Mouse (Mus musculus) hindbrain, embryonic 16.5 days (tissue): Measurements from ENCODE around the gene Elf1. TPM values are rescaled to one million over a fixed set of nuclear protein-coding genes. Genes with fewer than 3 reads are reported as not detected.

Experiments
- ATAC-seq: fragments of 200-750 bp; cut with Nextera tagmentation; 2 replicates; pipeline ENCODE4 v1.8.0; 2017; ENCODE audit warnings: moderate TSS enrichment, moderate library complexity
- H3K27ac ChIP-seq: fragments of 300-500 bp; sonication (generic); 2 replicates; pipeline ENCODE4 v1.5.1; 2014; ENCODE audit warnings: low read depth, mild to moderate bottlenecking, control low read depth, low read length, moderate library complexity
- H3K27me3 ChIP-seq: fragments of 300-500 bp; sonication (generic); replicated peaks from 2 replicates; pipeline ENCODE4 v1.6.1; 2014; ENCODE audit warnings: low read length; ENCODE audit not compliant: control insufficient read depth, insufficient read depth
- H3K36me3 ChIP-seq: fragments of 300-500 bp; sonication (generic); 2 replicates; pipeline ENCODE4 v1.6.1; 2014; ENCODE audit warnings: mild to moderate bottlenecking, low read length, moderate library complexity, mixed read lengths; ENCODE audit not compliant: control insufficient read depth, insufficient read depth
- H3K4me1 ChIP-seq: fragments of 300-500 bp; sonication (generic); 2 replicates; pipeline ENCODE4 v1.6.1; 2014; ENCODE audit warnings: low read depth, low read length; ENCODE audit not compliant: control insufficient read depth, insufficient read depth
- H3K4me2 ChIP-seq: fragments of 300-500 bp; sonication (generic); 2 replicates; pipeline ENCODE4 v1.6.1; 2014; ENCODE audit warnings: mild to moderate bottlenecking, low read length, control low read depth, moderate library complexity
- H3K4me3 ChIP-seq: fragments of 300-500 bp; sonication (generic); 2 replicates; pipeline ENCODE4 v1.5.1; 2014; ENCODE audit warnings: mild to moderate bottlenecking, low read length, control low read depth, moderate library complexity
- H3K9ac ChIP-seq: fragments of 300-500 bp; sonication (generic); 2 replicates; pipeline ENCODE4 v1.6.1; 2014; ENCODE audit warnings: low read depth, mild to moderate bottlenecking, control low read depth, low read length, moderate library complexity
- H3K9me3 ChIP-seq: fragments of 300-500 bp; sonication (generic); 2 replicates; pipeline ENCODE4 v1.6.1; 2014; ENCODE audit warnings: mild to moderate bottlenecking, low read length, moderate library complexity; ENCODE audit not compliant: control insufficient read depth
- WGBS: fragments of 180-500 bp; shearing (Covaris S2); extraction: QIAGEN DNeasy Blood & Tissue Kit; methylation state at CpG from one replicate; pipeline ENCODE4 v1.1.7; 2014; 5-methylcytosine and 5-hydroxymethylcytosine counted together
- polyA plus RNA-seq: library from polyadenylated mRNA; unstranded; fragments of >200 nt; fragmentation: Nextera tagmentation; extraction: Ambion mirVana; gene quantifications from 2 replicates; pipeline ENCODE4 v1.2.1, GENCODE M21; 2015

Elf1 gene
- polyA plus RNA-seq, 1 experiment from 2014 or later, result 1.7 TPM

DNA sequence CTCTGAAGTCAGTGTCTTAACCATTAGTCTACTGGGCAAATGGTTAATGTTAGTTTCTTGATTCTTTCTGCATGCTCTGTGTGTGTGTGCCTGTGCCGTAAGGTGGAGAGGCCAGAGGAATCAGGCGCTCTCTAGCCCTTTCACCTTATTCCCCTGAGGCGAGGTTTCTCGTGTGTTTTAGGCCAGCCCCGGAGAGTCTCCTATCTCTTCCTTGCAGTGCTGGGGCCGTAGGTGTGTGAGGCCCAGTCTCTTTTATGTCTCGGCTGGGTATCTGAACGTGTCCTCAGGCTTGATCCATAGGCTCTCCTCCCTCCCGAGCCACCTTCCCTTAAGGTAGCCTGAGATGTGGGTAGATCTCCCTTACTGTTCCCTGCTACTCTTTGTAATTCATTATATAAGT is 25.2 kb downstream of the Elf1 start:
- no peak overlapping the region for H3K9ac ChIP-seq

DNA sequence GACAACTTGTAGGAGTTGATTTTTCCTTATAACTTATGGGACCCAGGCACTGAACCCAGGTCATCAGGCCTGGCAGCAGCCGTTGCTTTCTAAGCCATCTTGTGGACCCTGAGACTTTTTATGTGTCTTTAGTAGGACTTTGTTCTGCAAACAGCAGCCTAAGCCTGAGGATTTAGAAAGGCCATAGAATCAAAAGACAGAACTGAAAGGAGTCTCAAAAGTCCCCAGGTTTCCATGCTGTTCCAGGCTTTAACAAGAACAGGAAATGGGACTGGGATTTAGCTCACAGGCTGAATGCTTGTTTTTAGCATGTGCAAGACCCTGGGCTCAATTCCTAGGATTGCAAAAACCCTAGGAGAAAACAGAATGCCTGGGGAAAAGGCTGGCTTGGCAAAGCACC is 26.9 kb downstream of the Elf1 start:
- Histone ChIP-seq H3K4me2 (no peak overlapping the region), H3K4me3 (no peak overlapping the region), H3K27ac (no peak overlapping the region), H3K9me3 (no peaks in the 10 kb centered on the region), H3K9ac (no peak overlapping the region), H3K4me1 (0 out of 2 replicates have a peak, but pooled peaks cover 3% of the 10 kb centered on the region), H3K27me3 (no peaks in the 10 kb centered on the region), H3K36me3 (no peaks in the 10 kb centered on the region)
- 83% methylated on average over 1 of the region's 1 CpGs for WGBS
- ATAC-seq, result no peak

More for the DNA sequence above, 25.2 kb downstream of the Elf1 start:
- Histone ChIP-seq H3K4me3 (no peak overlapping the region), H3K36me3 (no peaks in the 10 kb centered on the region), H3K9me3 (no peaks in the 10 kb centered on the region), H3K4me2 (no peak overlapping the region), H3K27ac (no peak overlapping the region), H3K27me3 (no peaks in the 10 kb centered on the region), H3K4me1 (0 out of 2 replicates have a peak, but pooled peaks cover 3% of the 10 kb centered on the region)
- no peak for ATAC-seq
- WGBS, result 85% methylated on average over 9 of the region's 9 CpGs

DNA sequence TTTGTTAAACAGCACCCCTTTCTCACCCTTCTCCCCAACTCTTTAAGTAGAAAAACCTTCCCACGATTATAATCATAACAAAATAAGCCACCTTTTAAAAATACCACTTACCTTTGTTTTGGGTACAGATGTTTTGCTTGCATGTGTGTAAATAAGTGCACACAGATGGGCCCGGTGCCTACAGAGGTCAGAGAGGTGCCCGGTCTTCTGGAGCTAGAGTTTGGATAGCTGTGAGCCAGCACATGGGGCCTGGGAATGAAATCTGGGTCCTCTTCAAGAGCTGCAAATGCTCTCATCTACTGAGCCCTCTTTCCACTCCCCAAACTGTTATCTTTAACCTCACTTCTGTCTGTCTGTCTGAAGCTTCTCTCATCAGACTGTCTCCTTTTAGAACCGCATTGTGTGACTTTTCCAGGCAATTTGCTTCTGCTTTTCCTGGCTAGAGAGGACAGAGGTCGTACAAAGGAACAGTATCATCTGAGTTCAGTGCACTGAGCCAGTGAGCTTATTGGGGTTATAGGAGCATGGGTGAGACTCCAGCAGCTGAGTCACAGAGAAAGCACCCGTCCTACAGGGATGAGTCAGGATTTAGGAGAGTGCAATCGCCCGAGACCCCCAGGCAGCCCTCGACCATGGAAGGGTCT is 27.8 kb downstream of the Elf1 start:
- Histone ChIP-seq H3K27ac (no peak overlapping the region), H3K4me1 (0 out of 2 replicates have a peak, but pooled peaks cover 3% of the 10 kb centered on the region), H3K4me2 (no peak overlapping the region), H3K9ac (no peak overlapping the region), H3K4me3 (no peak overlapping the region), H3K36me3 (no peaks in the 10 kb centered on the region), H3K9me3 (no peaks in the 10 kb centered on the region), H3K27me3 (no peaks in the 10 kb centered on the region)
- 80% methylated on average over 9 of the region's 9 CpGs for WGBS
- no peak for ATAC-seq

- no peak overlapping the region for H3K27ac ChIP-seq
- H3K9ac ChIP-seq, result no peak overlapping the region
- H3K4me3 ChIP-seq, result no peak overlapping the region
- ATAC-seq, result no peak
- H3K36me3 ChIP-seq, result no peaks in the 10 kb centered on the region
- H3K4me2 ChIP-seq, result no peak overlapping the region
- H3K27me3 ChIP-seq, result no peaks in the 10 kb centered on the region
- 91% methylated on average over 1 of the region's 1 CpGs for WGBS
- no peaks in the 10 kb centered on the region for H3K9me3 ChIP-seq
- no peaks in the 10 kb centered on the region for H3K4me1 ChIP-seq
These were observed 30.5 kb downstream of the Elf1 start for GRCm38 (mm10) chr14:79511521-79511920.

GRCm38 (mm10) chr14:79513951-79514350 is 33.0 kb downstream of the Elf1 start:
- H3K27ac ChIP-seq, result no peak overlapping the region
- H3K9me3 ChIP-seq, result no peaks in the 10 kb centered on the region
- ATAC-seq, result no peak
- no peak overlapping the region for H3K4me3 ChIP-seq
- H3K9ac ChIP-seq, result no peak overlapping the region
- no peaks in the 10 kb centered on the region for H3K4me1 ChIP-seq
- WGBS, result 75% methylated on average over 2 of the region's 2 CpGs
- no peaks in the 10 kb centered on the region for H3K36me3 ChIP-seq
- no peaks in the 10 kb centered on the region for H3K27me3 ChIP-seq
- H3K4me2 ChIP-seq, result no peak overlapping the region

DNA sequence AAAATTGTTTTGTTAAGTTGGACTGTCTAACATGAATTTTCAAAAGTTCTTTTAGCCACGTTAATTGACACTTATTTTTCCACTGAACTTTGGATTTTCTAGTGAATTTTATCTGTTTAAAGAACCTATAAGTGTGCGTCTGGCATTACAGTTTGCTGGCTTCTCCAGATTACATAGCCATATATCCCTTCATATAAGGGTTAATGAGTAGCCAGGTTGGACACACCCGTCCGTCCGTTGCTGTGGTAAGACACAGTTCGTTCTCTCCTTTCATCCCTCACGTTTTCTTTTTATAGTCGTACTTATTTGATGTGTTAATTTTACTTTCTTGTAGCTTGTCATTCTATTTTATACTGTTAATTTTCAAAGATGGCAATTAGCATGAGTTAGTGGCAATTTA is 34.1 kb downstream of the Elf1 start:
- no peak overlapping the region for H3K27ac ChIP-seq
- WGBS, result 89% methylated on average over 8 of the region's 8 CpGs

DNA sequence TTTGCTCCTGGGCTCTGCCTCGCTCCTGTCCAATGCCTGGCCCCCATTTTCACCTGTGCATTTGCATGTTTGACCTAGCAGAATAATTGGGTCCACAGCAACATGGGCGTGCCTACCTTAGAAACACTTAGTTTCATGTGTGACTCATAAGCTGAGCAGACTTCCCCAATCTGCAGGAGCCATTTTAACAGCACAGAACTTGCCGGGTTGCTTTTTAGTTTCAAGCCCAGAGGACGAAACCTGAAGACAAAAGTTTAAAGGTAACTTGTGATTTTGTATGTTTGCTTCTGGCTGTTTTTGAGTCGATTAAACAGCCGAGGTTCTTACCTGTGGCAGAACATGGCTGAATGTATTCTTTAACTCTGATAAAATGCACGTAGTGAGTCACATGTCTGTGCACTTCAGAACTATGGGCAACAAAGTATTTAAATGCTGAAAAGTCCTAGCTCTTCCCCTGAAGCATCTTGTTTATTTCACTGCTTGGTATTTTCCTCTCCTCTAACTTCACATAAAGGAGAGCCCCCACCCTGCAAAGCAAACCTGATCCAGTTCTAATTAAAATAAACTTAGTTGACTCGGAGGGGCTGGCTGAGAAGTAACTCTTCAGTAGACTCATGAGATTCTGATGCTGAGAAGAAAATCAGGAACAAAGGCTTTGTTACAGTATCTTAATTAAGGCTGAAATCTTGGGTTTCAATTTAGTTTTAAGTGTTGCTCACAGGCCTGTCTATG is 34.7 kb downstream of the Elf1 start:
- Histone ChIP-seq H3K9ac (no peak overlapping the region), H3K36me3 (no peaks in the 10 kb centered on the region), H3K4me3 (no peak overlapping the region), H3K27me3 (no peaks in the 10 kb centered on the region), H3K27ac (no peak overlapping the region), H3K4me2 (no peak overlapping the region), H3K4me1 (no peaks in the 10 kb centered on the region), H3K9me3 (no peaks in the 10 kb centered on the region)
- ATAC-seq, result no peak
- 84% methylated on average over 8 of the region's 8 CpGs for WGBS

More for the DNA sequence above, 34.1 kb downstream of the Elf1 start:
- Histone ChIP-seq H3K4me2 (no peak overlapping the region), H3K9me3 (no peaks in the 10 kb centered on the region), H3K9ac (no peak overlapping the region), H3K4me3 (no peak overlapping the region), H3K27me3 (no peaks in the 10 kb centered on the region), H3K36me3 (no peaks in the 10 kb centered on the region), H3K4me1 (no peaks in the 10 kb centered on the region)
- no peak for ATAC-seq

DNA sequence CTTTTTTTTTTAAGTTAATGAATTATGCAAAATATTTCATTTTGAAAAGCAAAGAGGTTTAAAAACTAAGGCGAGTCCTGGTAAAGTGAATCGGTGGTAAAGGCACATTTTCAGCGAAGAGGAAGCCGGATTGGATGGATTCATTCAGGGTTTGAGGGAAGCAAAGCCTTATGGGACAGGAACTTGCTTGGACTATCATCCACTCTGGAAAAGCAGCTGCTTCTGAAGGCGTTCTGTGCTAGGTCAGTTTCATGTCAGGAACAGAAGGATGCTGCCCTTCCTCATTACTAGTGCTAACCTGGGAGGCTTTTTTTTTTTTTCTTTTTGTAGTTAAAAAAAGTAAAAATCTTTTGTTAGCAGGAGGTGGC is 35.2 kb downstream of the Elf1 start:
- Histone ChIP-seq H3K4me3 (no peak overlapping the region), H3K4me1 (no peaks in the 10 kb centered on the region), H3K4me2 (no peak overlapping the region), H3K36me3 (no peaks in the 10 kb centered on the region), H3K9me3 (no peaks in the 10 kb centered on the region), H3K27ac (no peak overlapping the region), H3K27me3 (no peaks in the 10 kb centered on the region), H3K9ac (no peak overlapping the region)
- no peak for ATAC-seq
- WGBS, result 87% methylated on average over 5 of the region's 5 CpGs

DNA sequence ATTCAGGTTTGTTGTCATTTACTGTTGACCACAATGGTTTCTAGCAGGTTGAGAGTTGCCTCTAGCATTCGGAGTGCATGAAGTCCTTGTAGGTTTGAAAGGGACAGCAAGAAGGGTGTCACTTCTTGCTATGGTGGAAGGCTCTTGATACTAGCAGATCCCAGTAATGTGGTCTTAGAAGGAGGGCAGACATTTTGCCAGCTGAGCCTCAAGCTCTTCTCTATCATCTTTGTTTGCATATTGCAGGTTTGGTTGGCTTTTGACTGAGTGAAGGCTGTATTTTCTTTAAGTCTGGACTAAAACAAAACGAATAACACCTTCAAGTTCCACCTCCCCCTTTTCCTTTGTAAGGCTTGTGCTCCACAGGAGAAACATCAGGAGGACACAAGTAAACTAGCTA is 35.8 kb downstream of the Elf1 start:
- Histone ChIP-seq H3K36me3 (no peaks in the 10 kb centered on the region), H3K4me2 (no peak overlapping the region), H3K4me3 (no peak overlapping the region), H3K27me3 (no peaks in the 10 kb centered on the region), H3K4me1 (no peaks in the 10 kb centered on the region), H3K9ac (no peak overlapping the region), H3K27ac (no peak overlapping the region), H3K9me3 (no peaks in the 10 kb centered on the region)
- no peak for ATAC-seq
- WGBS, result 83% methylated on average over 2 of the region's 2 CpGs
